Mouse (Mus musculus) Patski (cell line): ENCODE results near the gene Ascl2. TPM values are rescaled to one million over a fixed set of nuclear protein-coding genes. Genes with fewer than 3 reads are reported as not detected.

Source experiments
- ATAC-seq: fragments of 100-300 bp; one replicate; pipeline ENCODE4 v1.8.0; 2021
- CTCF ChIA-PET: fragments of 350-600 bp; sonication (Branson Sonifier 250); formaldehyde crosslinking; loops from one replicate; lab custom pipeline; 2022; ENCODE audit warnings: inconsistent platforms; lab: Charles Lee
- POLR2A ChIA-PET: fragments of 350-600 bp; sonication (Branson Sonifier 250); formaldehyde crosslinking; loops from one replicate; lab custom pipeline; 2022; ENCODE audit warnings: antibody characterized with exemption, inconsistent platforms; lab: Charles Lee
- DNase-seq: peaks from one replicate; pipeline ENCODE4 v3.0.0-alpha.2; 2011; ENCODE audit warnings: low read depth, low spot score
- H3K27me3 ChIP-seq: fragments of 371-371 bp; one replicate; pipeline ENCODE4 v1.5.1; 2021
- CTCF ChIP-seq: fragments of 100-300 bp; IDR thresholded peaks from one replicate; pipeline ENCODE4 v1.5.1; 2021
- in situ Hi-C: fragments of 300-500 bp; cut with MboI; formaldehyde crosslinking; loops from 3 replicates; pipeline ENCODE4 v1.11.1; 2018; ENCODE audit warnings: low pct_unique_long_range_greater_than_20kb, mixed read lengths
- polyA plus RNA-seq: library from polyadenylated mRNA; unstranded; gene quantifications from one replicate; pipeline ENCODE4 v1.2.3, GENCODE M21; 2021

The Ascl2 gene
- polyA plus RNA-seq, 1 experiment from 2014 or later: 0.08 TPM

- H3K27me3 ChIP-seq: peaks cover 30% of the 10 kb centered on the region
- ATAC-seq (no peak), DNase-seq (no peak)
- no peak for TF ChIP-seq CTCF
- ChIA-PET POLR2A (no interaction called here), CTCF (no interaction called here)
- in situ Hi-C loops: no loop called here
These were observed 918 bp downstream of the Ascl2 start for GRCm38 (mm10) chr7:142967884-142968808.

- TF ChIP-seq CTCF: no peak
- POLR2A ChIA-PET: no interaction called here
- ATAC-seq (peak; percentile 22), DNase-seq (no peak)
- H3K27me3 ChIP-seq: peaks cover 30% of the 10 kb centered on the region
- in situ Hi-C loops: no loop called here
- CTCF ChIA-PET: no interaction called here
These were observed 1.6 kb downstream of the Ascl2 start for GRCm38 (mm10) chr7:142967414-142967883.

GRCm38 (mm10) chr7:142959752-142960151 lies 9.3 kb downstream of the Ascl2 start:
- in situ Hi-C loops: no loop called here
- ChIA-PET POLR2A (interaction anchor here (0.6 kb wide), 1 partner anchor 9 kb away, joined by 3 read pairs; no protein-coding TSS in a partner anchor), CTCF (interaction anchor here (1.2 to 1.6 kb wide), 2 partner anchors 8 to 15 kb away, joined by 3 to 4 read pairs; no protein-coding TSS in a partner anchor)
- H3K27me3 ChIP-seq: no peaks in the 10 kb centered on the region
- ATAC-seq (no peak), DNase-seq (no peak)
- no peak for TF ChIP-seq CTCF

GRCm38 (mm10) chr7:142958817-142959216 lies 10.2 kb downstream of the Ascl2 start:
- no peak for TF ChIP-seq CTCF
- ChIA-PET CTCF (interaction anchor here (1.2 kb wide), 1 partner anchor 16 kb away, joined by 3 read pairs; no protein-coding TSS in a partner anchor), POLR2A (no interaction called here)
- DNase-seq: no peak
- no peaks in the 10 kb centered on the region for H3K27me3 ChIP-seq
- in situ Hi-C loops: no loop called here
- ATAC-seq: no peak

DNA sequence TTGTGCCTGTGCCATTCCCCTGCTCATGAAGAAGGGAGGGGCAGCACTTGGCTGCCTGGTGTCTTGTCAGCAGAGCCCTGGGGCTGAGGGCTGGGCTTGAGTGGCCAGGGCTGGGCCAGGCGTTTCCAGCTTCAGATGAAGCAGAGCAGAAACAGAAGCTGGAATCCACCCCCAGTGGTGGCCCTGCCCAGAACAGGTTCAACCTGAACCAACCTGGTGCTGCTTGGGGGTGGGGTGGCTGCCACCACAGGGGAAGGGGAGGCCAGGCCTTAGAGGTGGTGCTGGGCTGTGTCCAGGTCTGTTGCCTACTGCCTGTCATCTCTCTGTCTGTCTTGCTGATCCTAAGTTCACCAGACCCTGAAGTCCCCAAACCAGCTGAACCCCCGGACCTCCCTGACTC lies 13.0 kb downstream of the Ascl2 start:
- no peaks in the 10 kb centered on the region for H3K27me3 ChIP-seq
- in situ Hi-C loops: no loop called here
- CTCF ChIA-PET: no interaction called here
- no peak for TF ChIP-seq CTCF
- DNase-seq (no peak), ATAC-seq (no peak)
- POLR2A ChIA-PET: no interaction called here

DNA sequence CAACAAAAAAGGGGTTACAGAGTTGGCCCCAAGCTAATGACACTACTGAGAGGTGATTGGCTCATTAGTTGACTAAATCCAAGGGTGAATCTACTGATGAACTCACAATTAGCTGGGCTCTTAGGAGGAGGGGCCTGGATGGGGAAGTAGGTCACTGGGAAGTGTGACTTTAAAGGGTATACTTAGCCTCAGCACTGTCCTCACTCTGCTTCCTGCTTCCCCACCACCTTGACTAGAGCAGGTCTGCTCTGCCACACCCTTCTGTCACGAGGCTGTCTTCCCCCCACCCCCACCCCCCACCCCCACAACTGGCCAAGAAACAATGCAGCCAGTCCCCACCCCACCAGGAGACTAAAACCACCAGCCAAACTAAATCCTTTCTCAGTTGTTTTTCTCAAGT lies 19.5 kb downstream of the Ascl2 start:
- in situ Hi-C loops: no loop called here
- no peaks in the 10 kb centered on the region for H3K27me3 ChIP-seq
- TF ChIP-seq CTCF: no peak
- POLR2A ChIA-PET: no interaction called here
- ATAC-seq (no peak), DNase-seq (no peak)
- CTCF ChIA-PET: interaction anchor here (1.3 kb wide), 1 partner anchor 48 kb away, joined by 3 read pairs; no protein-coding TSS in a partner anchor

DNA sequence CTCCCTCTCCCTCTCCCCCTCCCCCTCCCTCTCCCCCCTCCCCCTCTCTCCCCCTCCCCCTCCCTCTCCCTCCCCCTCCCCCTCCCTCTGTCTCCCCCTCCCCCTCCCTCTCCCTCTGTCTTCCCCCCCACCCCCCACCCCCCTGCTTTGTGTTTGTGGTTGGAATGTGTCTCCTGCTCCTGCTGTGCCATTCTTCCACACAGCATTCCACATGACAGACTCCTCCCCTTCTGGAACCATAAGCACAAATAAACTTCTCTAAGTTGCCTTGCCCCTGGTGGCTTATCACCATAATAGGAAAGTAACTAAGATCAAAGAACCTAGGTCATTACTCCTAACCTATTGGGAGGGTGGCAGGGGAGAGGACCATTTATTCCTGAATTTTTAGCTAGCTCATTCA lies 31.4 kb downstream of the Ascl2 start:
- ChIA-PET POLR2A (no interaction called here), CTCF (no interaction called here)

DNA sequence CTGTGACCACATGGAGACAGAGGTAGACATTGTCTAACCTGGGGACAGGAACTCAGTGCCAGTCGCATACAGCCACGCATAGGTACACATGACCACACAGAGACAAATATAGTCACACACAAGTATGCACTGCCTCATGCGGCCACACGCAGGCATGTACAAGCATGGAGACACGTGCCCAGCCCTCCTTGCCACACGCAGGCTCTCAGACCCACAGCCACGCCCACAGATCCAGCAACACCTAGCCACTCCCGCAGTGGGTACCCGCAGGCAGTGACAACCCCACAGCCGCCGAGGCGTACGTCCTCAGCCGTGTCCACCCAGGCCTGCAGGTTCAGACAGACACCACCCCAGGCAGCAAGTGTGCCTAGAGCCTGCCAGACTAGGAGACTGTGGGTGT lies 33.4 kb downstream of the Ascl2 start:
- ATAC-seq (no peak), DNase-seq (no peak)
- ChIA-PET POLR2A (no interaction called here), CTCF (no interaction called here)
- no peaks in the 10 kb centered on the region for H3K27me3 ChIP-seq
- in situ Hi-C loops: no loop called here
- TF ChIP-seq CTCF: no peak

More for the DNA sequence above, 31.4 kb downstream of the Ascl2 start:
- no peaks in the 10 kb centered on the region for H3K27me3 ChIP-seq
- in situ Hi-C loops: no loop called here
- ATAC-seq (no peak), DNase-seq (no peak)
- no peak for TF ChIP-seq CTCF

DNA sequence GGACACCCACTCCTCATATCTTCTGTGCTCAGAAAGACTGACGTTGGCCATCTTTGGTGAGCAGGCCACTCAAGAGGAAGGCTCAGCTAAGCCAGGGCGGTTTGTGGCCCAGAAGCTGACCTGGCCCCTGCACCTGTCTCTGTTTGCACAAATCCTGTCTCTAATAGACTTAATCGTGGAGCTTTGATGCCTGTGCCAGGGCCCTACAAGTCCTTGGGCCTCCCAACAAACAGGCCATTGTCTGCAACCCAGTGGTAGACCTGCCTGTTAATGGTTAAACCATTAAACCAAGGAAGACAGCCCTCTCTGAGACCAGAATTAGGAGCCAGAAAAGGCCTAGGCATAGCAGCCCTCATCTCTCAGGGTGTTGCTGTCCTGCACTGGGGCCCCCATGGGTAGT lies 36.6 kb downstream of the Ascl2 start:
- DNase-seq: no peak
- H3K27me3 ChIP-seq: no peaks in the 10 kb centered on the region
- no peak for ATAC-seq
- POLR2A ChIA-PET: no interaction called here
- in situ Hi-C loops: no loop called here
- CTCF ChIA-PET: no interaction called here
- TF ChIP-seq CTCF: no peak

DNA sequence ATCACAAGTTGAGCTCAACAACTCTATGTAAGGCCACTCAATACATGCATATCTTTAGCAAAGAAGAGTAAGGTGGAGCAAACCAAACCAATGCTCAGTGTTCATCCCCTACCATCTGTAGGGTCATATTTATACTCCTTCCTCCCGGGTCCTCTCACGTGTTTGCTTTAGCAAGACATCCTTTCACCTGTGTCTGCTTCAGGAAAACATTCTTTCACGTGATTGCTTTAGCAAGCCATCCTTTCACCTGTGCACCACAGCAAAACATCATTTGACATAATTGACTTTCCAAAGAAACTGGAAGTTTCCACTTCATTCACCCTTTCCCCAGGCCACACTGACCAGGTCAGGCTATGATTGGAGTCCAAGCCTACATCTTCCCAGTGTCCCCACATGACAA lies 38.0 kb downstream of the Ascl2 start, which contains the start of gene Th:
Gene Th, minus strand, starts transcription at position 101 of the 400 bp plus-strand sequence.
- no peak for DNase-seq
- ChIA-PET POLR2A (no interaction called here), CTCF (no interaction called here)
- H3K27me3 ChIP-seq: no peaks in the 10 kb centered on the region
- TF ChIP-seq CTCF: no peak
- no peak for ATAC-seq
- in situ Hi-C loops: no loop called here

- POLR2A ChIA-PET: no interaction called here
- ATAC-seq: no peak
- DNase-seq: no peak
- in situ Hi-C loops: no loop called here
- TF ChIP-seq CTCF: no peak
- CTCF ChIA-PET: interaction anchor here (1.1 kb wide), 1 partner anchor 78 kb away, joined by 3 read pairs; no protein-coding TSS in a partner anchor
- H3K27me3 ChIP-seq: no peaks in the 10 kb centered on the region
These were observed 39.5 kb downstream of the Ascl2 start for GRCm38 (mm10) chr7:142929516-142929915.
